Mouse (Mus musculus): ENCODE data around the gene Nup85.
"Not testable (repeated sequence)": the region's sequence is repeated elsewhere in the genome, so short reads cannot be mapped to it uniquely, and the experiment has no call there.

The Nup85 gene

DNA sequence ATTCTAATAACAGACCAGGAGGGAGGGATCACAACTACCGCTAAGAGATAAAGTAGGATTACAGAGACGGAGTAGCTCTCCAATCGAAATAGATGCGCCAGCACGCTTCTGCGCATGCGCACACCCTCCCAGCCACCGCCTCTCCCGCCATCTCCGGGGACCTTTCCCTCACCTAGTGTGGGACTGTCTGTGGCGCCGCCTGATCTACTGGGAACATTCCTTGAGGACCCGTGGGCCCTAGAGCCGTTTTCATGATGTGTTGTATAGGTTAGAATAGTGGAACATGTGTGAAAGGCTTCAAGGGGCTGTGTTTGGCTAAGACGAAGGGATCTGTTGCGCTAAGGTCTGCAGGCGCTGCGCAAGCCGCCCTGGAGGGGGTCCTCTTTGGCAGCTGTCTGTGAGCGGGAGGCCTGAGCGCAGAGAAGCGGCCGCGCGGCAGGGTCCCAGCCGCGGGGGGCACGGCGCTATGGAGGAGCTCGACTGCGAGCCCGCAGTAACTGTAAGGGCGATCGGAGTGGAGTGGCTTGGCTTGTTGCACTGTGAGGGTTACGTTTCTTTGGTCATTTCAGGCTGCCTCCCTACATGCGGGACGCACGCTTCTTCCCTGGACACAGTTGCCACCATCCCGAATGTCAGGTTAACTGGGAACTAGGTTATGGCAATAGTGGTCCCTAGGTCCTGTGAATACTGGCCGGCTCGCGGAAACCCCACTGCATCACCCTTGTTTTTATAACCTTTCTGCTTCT is at the start of gene Nup85:
Gene Nup85 (plus strand): TSS at position 371 of the 746 bp plus-strand sequence.
- peak; percentile 99 for DNase-seq (ENCODE audit: low spot score)

DNA sequence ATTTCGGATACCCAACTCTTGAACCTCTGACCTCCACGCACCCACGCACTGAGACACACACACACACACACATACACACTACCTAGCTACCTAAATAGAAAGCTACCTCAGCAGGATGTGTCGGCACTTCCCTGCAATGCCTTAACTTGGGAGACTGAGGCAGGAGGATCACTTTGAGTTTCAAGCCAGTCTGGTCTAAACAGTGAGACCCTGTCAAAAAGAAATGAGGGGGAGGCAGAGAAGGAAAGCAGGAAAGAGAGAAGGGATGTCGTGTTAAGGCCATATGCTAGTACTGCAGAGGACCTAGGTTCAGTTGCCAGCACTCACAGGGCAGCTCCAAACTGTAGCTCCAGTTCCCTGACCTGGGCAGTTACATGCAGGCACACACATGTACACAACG is 49.2 kb upstream of the Nup85 start:
- no peak for DNase-seq (ENCODE audit: low spot score)

DNA sequence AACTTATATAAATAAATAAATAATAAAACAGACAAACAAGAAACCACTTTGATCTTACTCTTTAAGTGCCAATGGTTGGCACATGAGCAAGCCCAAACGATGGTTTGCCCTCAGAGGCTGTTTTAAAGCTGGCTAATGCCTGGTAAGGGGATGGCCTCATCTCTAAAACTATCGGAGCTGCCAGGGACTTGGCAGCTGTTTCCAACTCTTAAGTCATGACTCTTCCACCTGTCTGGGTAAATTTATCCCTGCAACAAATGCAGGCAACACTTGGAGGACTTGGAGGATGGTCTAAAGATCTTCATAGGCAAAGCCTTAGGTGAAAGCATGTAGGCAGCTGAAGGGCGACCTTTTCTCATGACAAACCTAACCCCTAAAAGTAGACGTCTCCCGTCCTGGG is 47.3 kb upstream of the Nup85 start:
- DNase-seq (ENCODE audit: low spot score): no peak

DNA sequence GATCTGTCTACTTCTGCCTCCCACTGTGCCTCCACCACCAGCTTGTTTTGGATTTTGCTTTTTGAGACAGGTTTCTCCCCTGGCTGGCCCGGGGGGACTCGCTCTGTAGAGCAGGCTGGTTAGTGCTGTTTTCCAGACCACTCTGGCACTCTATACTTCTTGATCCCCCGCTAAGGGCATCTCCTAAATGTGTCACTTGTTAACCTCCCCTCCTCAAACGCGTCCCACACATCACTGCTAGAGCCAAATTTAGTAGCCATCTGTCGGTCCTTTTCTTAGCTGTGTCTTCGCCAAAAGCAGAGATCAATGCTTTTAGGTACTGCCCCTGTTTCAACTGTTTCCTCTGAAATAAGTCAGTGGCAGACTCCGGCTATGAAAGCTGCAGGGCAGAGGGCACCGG is 45.5 kb upstream of the Nup85 start:
- DNase-seq (ENCODE audit: low spot score): no peak

- DNase-seq (ENCODE audit: low spot score): no peak
Measured at GRCm38 (mm10) chr11:115519581-115519980, 44.7 kb upstream of the Nup85 start.

DNA sequence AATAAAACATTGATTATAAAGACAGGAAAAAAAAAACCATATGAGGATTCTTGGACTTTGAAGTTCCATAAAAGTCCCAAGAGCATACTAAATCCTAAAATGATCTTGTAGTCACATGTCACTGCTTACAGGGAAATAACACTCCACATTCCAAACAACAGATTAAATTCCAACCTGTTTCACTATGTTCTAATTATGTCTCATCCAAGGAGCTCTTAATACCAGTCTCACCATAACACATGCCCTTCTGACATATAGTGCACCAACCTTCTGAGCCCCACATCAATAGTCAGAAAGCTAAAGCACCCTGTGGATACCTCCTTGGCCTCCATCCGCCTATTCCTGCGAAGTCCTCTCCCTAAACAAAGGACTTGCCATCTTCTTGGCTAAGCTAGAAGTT is 44.0 kb upstream of the Nup85 start:
- DNase-seq (ENCODE audit: low spot score): no peak

GRCm38 (mm10) chr11:115521080-115521479 is 43.2 kb upstream of the Nup85 start:
- no peak for DNase-seq (ENCODE audit: low spot score)

DNA sequence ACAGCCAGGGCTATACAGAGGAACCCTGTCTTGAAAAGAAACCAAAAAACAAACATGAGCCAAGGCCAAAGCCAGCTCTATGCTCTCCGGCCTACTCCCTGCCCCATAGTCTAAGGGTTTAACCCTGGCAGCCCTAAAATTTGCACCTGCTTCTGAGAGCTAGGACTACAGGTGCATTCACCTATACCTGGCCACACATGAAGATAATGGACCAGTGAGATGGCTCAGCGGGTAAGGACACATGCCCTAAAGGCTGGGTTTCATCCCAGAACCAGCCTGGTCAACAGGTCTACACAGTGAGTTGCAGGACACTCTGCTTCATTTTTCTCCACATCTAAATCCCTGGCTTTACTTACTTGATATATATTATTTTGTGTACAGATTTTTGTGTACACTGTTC is 42.0 kb upstream of the Nup85 start:
- no peak for DNase-seq (ENCODE audit: low spot score)

DNA sequence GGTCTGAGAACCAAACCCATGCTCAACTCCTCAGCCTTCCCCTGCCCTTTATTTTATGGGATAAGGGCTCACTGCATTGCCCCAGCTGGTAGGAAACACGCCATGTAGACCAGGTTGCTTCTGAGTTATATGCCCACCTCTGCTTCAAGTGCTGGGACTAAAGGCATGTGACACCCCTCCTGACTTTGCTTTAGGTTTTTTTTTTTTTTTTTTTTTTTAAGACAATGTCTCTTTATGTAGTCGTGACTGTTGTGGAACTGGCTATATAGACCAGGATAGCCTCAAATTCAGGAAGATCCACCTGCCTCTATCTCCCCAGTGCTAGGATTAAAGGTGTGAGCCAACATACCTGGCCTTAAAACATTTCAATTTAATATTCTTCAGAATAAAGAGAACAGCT is 41.5 kb upstream of the Nup85 start:
- no peak for DNase-seq (ENCODE audit: low spot score)

- DNase-seq (ENCODE audit: low spot score): not testable (repeated sequence)
Measured at GRCm38 (mm10) chr11:115526446-115526845, 37.8 kb upstream of the Nup85 start.

- no peak for DNase-seq (ENCODE audit: low spot score)
Measured at GRCm38 (mm10) chr11:115534759-115535371, 29.4 kb upstream of the Nup85 start.

DNA sequence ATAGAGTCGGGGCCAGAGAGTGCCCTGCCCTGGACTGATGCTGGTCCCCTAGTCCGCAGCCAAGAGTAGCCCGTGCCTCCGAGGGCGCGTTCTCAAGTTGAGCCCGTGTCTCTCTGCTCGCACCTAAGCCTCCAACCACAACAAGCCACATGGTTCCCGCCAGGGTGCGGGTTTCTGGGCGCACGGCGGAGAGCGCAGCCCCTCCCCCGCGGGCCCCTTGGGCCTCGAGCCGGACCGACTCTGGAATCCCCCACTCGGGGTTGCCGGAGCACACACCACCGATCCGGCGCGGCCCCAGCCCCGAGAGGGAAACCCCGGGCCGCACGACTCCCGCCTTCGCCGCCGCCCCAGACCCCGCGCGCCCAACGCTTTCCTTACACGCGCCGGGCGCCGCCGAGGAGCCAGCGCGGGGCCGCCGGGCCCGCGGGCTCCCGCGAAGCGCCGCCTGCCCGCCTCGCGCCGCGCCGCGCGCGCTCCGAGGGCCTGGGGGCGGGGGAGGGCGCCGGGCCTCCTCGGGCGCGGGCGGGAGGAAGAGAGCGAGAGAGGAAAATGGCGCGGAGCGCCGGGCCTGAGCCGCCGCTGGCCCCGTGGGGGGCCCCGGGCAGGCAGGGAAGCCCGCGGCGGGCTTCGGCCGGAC is 28.7 kb upstream of the Nup85 start:
- DNase-seq (ENCODE audit: low spot score): peak; percentile 76

GRCm38 (mm10) chr11:115536038-115536681 is 28.1 kb upstream of the Nup85 start, which contains the start of gene Sumo2:
TSS of gene Sumo2 (minus strand) at chr11:115536276.
- peak; percentile 99 for DNase-seq (ENCODE audit: low spot score)

DNA sequence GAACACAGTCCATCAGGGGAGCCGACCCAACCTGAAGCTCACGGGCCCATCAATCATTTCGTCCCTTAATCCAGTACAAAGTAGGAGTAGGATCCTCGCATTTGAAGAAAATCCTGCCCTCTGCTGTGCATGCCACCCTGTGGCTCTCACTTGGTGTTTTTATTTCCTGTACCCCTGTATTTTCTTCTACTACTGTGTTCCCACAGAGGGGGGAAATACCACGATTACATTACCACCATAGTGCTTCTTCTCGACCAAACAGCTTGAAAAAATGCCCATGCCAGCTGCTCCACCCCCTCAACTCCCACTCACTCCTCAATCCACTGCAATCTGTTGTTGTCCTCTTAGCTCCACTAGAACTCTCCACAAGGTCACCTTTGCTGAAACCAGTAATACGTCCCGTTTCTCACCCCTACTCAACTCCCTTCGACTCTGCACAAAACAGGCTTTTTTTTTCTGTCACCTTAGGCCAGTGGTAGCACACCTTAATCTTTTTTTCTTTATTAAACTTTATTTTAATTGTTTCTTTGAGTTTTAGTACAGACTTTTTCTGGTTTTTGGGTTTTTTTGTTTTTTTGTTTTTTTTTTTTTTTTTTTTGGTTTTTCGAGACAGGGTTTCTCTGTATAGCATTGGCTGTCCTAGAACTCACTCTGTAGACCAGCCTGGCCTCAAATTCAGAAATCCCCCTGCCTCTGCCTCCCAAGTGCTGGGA is 27.2 kb upstream of the Nup85 start:
- DNase-seq (ENCODE audit: low spot score): no peak

- no peak for DNase-seq (ENCODE audit: low spot score)
Measured at GRCm38 (mm10) chr11:115538045-115538444, 26.2 kb upstream of the Nup85 start.

DNA sequence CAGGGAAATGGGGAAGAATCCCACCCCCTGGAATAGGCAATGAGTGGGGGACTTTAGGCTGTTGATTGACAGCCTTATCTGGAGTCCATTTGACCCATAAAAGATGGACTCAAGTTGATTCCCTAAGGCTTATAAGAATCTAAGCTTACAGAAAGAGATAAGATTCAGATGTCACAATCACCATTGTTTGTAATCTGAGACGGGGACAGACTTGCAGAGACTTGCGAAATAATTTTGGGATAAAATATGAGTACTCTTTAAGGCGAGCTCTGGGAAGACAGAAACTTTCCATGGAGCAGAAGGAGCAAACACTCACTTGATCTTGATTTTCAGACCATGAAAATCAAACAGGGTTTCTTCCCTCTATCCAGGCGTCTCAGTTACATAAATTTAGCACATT is 20.7 kb upstream of the Nup85 start:
- DNase-seq (ENCODE audit: low spot score): no peak

DNA sequence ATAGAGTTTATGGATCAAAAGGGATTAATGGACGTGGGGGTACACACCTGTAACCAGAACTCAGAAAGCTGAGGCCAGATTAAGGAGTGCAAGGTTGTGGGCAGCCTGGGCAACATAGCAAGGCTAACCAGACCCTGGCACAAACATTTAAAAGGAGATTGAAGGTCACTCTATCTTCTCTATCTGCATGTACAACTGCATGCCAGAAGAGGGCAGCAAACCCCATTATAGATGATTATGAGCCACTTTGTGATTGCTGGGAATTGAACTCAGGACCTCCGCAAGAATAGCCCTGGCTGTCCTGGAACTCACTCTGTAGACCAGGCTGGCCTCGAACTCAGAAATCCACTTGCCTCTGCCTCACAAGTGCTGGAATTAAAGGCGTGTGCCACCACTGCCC is 11.5 kb upstream of the Nup85 start:
- peak; percentile 39 for DNase-seq (ENCODE audit: low spot score)

- DNase-seq (ENCODE audit: low spot score): no peak
Measured at GRCm38 (mm10) chr11:115555717-115556116, 8.5 kb upstream of the Nup85 start.

DNA sequence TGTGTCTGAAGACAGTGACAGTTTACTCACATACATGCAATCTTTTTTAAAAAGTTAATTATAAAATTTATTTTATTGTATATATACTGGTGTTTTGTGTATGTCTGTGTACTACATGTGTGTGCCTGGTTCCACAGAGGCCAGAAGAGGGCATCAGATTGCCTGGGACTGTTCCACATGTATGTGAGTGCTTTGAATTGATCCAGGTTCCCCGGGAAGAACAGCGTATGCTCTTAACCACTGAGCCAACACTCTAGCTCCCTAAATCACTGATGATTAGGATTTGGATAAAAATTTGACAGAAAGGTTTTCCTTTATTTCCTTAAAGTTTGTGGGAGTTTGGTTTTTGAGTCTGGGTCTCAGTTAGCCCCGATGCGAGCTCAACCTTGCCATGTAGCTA is 828 bp upstream of the Nup85 start:
- DNase-seq (ENCODE audit: low spot score): no peak

GRCm38 (mm10) chr11:115564961-115565360 is 727 bp downstream of the Nup85 start:
- no peak for DNase-seq (ENCODE audit: low spot score)

DNA sequence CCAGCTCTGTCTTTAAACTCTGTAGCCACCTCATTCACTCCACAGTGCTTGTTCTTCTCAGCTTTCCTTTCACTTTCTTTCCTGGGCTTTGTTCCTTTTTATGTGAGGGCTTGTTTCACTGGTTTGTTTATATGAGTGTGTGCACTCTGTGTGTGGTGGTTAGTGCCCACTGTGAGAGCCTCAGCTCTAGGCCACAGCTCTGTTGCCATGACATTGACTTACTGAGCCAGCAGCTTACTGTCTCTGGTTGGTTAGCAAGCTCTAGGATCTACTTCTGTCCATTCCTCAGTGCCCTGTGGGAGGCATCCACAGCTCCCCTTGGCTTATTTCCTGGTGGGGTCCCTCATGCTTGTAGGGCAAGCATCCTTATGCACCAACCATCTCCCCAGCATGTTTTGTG is 14.8 kb downstream of the Nup85 start:
- no peak for DNase-seq (ENCODE audit: low spot score)
